8 mouse cellular contexts compared by ENCODE assay signal in the genomic region with DNA sequence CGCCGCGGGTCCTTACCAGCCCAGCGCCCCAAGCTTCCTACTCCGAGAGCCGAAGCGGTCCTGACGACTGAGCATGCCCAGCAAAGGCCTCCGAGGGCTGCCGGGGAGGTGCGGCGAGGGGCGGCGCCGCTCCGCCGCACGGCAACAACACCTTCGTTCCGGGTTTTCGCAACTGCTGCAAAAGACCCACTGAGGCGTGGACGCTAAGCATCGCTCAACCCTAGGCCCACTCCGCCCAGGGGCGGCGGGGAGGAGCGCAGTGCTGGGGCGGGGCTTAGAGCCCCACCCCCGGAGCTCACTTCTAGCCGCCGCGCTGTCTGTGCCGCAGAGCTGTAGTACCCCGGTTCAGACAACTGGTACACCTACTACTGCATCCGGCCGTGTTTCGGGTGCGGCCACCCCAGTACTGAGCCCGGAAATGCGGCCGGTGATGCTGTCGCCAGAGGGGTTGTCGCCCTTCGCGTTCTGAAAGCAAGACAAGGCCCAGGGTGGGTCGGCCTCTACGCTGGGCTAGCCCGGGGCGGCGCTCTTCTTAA. TPM values are rescaled to one million over a fixed set of nuclear protein-coding genes. Genes with fewer than 3 reads are reported as not detected.
DNase-seq lines count a peak whose midpoint lies in the region; ATAC-seq and TF ChIP-seq lines count a peak whose summit lies in the region.

No protein-coding gene starts in this region.

- H3K9me3 ChIP-seq in hindbrain, embryonic 10.5 days: no peaks in the 10 kb centered on the region
- no peaks in the 10 kb centered on the region for H3K9me3 ChIP-seq in lung, postnatal 0 days (ENCODE audit: low read length)

- H3K4me3 ChIP-seq in hindbrain, embryonic 10.5 days: peak overlapping the region; percentile 97
- H3K4me3 ChIP-seq in lung, postnatal 0 days (ENCODE audit: low read depth, low read length): peak overlapping the region; percentile 97

- peaks cover 26% of the 10 kb centered on the region for H3K4me1 ChIP-seq in hindbrain, embryonic 10.5 days (replicated peaks)
- peaks cover 5% of the 10 kb centered on the region; the same call in 1 of the 2 replicates for H3K4me1 ChIP-seq in lung, postnatal 0 days (ENCODE audit: insufficient read depth, low read depth, low read length)

- DNase-seq in MN1 (ENCODE audit: low spot score): peak; percentile 98
- DNase-seq in cerebellum, adult 9-10 months: peak; percentile 94
- DNase-seq in hindbrain, embryonic 10.5 days (ENCODE audit: low spot score): peak; percentile 93
- peak; percentile 96 for DNase-seq in layer of hippocampus, adult 9-11 months
- peak; percentile 98 for DNase-seq in lung, postnatal 0 days (ENCODE audit: low spot score)
- DNase-seq in ovary, postnatal 14 days (ENCODE audit: low spot score): peak; percentile 84
- DNase-seq in thymus, postnatal 14 days: peak; percentile 98

- ATAC-seq in frontal cortex, adult (ENCODE audit: low TSS enrichment): peak; percentile 88
- peak; percentile 95 for ATAC-seq in lung, postnatal 0 days

- 0 out of 2 replicates have a peak, but pooled peaks have one; percentile 12 for TF ChIP-seq EP300 in lung, postnatal 0 days (IDR thresholded peaks at IDR 0.05)

- 0 out of 2 replicates have a peak, but pooled peaks have one; percentile 1 for TF ChIP-seq CTCF in lung, postnatal 0 days (IDR thresholded peaks at IDR 0.05)

- under 1% methylated on average over 51 of the region's 51 CpGs for WGBS in hindbrain, embryonic 10.5 days
- 2% methylated on average over 39 of the region's 51 CpGs for WGBS in lung, postnatal 0 days

- no peaks in the 10 kb centered on the region for H3K36me3 ChIP-seq in hindbrain, embryonic 10.5 days
- H3K36me3 ChIP-seq in lung, postnatal 0 days (ENCODE audit: insufficient read depth, low read length): no peaks in the 10 kb centered on the region

- H3K4me2 ChIP-seq in lung, postnatal 0 days (replicated peaks; ENCODE audit: low read depth, low read length): peak overlapping the region; percentile 84

- H3K9ac ChIP-seq in lung, postnatal 0 days (replicated peaks; ENCODE audit: low read depth): peak overlapping the region; percentile 87

- peak overlapping the region; percentile 98 for H3K27ac ChIP-seq in hindbrain, embryonic 10.5 days
- H3K27ac ChIP-seq in lung, postnatal 0 days (ENCODE audit: low read length): peak overlapping the region; percentile 100

- H3K27me3 ChIP-seq in hindbrain, embryonic 10.5 days (ENCODE audit: insufficient read depth, poor library complexity, severe bottlenecking): no peaks in the 10 kb centered on the region
- no peaks in the 10 kb centered on the region for H3K27me3 ChIP-seq in lung, postnatal 0 days (replicated peaks; ENCODE audit: insufficient read depth, low read length)

RNA-seq across cellular contexts. Expression of a gene that starts 0.4 kb away (rescaled TPM):
- 6.2 and 7.2 TPM in 2 replicates for polyA plus RNA-seq in hindbrain, embryonic 10.5 days (2016; fragmentation: Nextera tagmentation; extraction: Ambion mirVana)
- 7.5 and 8.4 TPM in 2 replicates for polyA plus RNA-seq in lung, postnatal 0 days (2015; fragmentation: Nextera tagmentation; extraction: Ambion mirVana)

Comparison
In these comparisons a context has a peak if more than half of its experiments do, and no peak if none do; other contexts are left out.
1. Peak in every context shown above with its lines: DNase-seq, ATAC-seq, H3K4me3 ChIP-seq and H3K27ac ChIP-seq.